Mouse (Mus musculus) CD4-positive, CD25-positive, alpha-beta regulatory T cell, adult 9 weeks (primary cell): Measurements from ENCODE around the gene Olfr1494. TPM values are rescaled to one million over a fixed set of nuclear protein-coding genes. Genes with fewer than 3 reads are reported as not detected.

ENCODE experiments used
- polyA plus RNA-seq: library from polyadenylated mRNA; unstranded; fragments of 100-300 nt; shearing (Covaris generic); gene quantifications from one replicate; pipeline ENCODE4 v1.2.1, GENCODE M21; 2017

Gene Olfr1494
- polyA plus RNA-seq = not detected

DNA sequence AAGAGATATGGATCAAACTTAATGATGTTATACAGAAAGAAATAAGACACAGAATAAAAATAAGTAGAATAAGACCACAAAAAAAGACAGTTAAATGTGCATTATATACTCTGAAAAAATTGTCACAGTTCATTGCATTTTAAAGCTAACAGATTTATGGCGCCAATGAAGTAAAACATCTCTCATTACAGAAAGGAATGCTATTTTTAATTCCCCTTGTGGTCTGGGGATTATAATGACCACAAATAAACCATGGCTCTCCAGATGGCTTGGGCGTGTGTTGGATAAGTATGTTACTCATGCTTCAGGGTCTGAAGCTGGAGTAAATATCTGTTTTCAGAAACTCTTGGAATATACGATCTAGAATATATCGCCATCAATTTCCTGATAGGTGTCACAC, at the start of gene Olfr1494:
TSS of gene Olfr1494 (plus strand) at position 301 of the 400 bp plus-strand sequence.

DNA sequence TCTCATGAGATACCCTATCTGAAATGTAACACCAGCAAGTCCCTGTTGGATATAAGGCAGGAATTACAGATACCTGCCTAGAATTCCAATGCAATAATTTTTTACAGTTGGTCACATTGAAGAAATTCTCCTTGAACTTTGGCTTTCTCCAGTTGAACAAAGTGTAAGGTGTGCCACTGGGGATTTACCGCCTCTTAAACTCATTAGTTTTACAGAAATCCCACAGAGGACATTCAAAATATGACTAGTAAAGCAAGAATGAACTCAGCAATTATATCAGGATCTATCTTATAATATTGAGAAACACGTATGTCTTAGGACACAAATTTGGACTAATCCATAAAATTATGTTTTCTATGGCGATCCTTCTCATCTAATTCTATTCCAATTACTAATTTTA, 42.6 kb upstream of the Olfr1494 start, which contains the start of gene Olfr1491:
TSS of gene Olfr1491 (plus strand) at position 301 of the 400 bp plus-strand sequence.

DNA sequence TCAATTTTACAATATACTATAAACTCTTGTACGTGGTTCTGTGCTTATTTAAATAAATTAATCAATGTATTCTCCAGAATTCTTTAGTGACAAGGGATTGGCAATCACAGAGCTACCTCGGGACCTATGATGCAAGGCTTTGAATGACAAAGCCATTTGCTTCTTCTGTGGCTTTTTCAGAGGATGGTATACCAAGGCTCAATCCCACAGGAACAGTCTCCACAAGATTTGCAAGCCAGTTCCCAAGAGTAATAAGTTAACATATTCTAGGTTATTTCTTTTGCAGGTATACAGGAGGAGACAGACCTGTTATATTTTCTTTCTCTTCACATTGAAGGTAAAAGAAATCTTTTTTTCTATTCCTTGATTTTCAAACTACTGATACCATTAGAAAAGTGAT, 16.6 kb upstream of the Olfr1494 start, which contains the start of gene Olfr1493-ps1:
TSS of gene Olfr1493-ps1 (plus strand) at position 301 of the 400 bp plus-strand sequence.

DNA sequence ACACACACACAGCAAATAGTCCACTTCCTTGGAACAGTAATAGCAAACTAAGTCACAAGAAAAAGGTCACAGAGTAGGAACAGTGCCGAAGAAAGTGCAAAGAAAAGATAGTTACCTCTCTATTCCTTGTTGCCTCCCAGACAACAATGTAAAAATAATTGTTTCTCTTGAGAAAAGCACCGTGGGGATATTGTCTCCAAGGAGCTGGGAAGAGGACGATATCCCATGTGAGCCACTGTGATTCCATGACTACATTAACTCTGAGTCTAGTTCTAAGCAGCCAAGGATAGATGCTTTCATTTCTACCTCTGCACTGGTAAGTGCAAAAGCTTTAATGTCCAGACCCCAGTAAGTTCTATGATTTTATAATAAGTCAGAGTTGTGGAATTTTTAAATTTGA, 24.8 kb downstream of the Olfr1494 start, which contains the start of gene Olfr1495:
TSS of gene Olfr1495 (plus strand) at position 301 of the 400 bp plus-strand sequence.

DNA sequence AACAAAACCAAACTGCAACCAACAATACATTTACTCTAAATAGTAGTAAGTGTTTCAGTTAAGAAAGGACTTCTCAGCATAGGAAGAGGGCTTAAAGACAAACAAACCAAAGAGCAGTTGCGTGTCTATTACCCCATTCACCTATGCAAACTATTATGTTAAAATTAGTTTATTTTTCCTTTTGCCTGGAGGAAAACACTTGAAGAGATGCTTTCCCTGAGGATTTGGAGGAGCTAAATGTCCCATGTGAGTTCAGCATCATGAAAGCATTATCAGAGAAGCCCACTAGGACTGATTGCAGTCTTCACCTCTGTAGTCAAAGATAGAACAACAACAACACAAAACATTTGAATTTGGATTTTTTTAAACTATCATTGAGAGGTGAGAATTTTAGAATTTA, 38.0 kb downstream of the Olfr1494 start, which contains the start of gene Olfr1496:
TSS of gene Olfr1496 (plus strand) at position 301 of the 400 bp plus-strand sequence.

DNA sequence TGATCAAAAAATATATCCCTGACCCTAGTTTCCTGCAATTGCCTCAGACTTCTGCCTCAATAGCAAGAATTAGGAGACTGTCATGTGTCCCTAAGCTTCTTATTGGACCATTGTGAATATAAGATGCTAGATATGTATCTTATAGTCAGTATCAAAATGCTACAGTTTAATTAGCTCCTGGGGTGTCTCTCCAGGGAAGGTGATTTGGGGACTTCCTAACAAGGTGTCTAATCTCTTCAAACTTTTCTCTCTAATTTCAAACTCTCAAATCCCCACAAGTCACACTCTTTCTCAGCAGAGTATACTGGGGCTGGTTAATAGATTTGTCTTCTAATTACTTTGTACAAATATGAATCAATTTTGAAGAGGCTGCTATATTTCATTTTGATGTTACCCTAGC, 58.6 kb downstream of the Olfr1494 start, which contains the start of gene Olfr1497:
TSS of gene Olfr1497 (minus strand) at position 101 of the 400 bp plus-strand sequence.

Other genes with a start within 250 kb of the Olfr1494 start
- gene Olfr1477, start 239.2 kb upstream of the Olfr1494 start, polyA plus RNA-seq = not detected
- not detected for gene Olfr1480, start 211.8 kb upstream of the Olfr1494 start, polyA plus RNA-seq
- not detected for gene Olfr1484, start 156.2 kb upstream of the Olfr1494 start, polyA plus RNA-seq
- gene Olfr1487, start 122.4 kb upstream of the Olfr1494 start, polyA plus RNA-seq = not detected
- gene Olfr1489, start 108.1 kb upstream of the Olfr1494 start, polyA plus RNA-seq = not detected
- gene Olfr1490, start 88.6 kb upstream of the Olfr1494 start, polyA plus RNA-seq = not detected
- gene Olfr1491, start 42.5 kb upstream of the Olfr1494 start, polyA plus RNA-seq = not detected
- gene Olfr1493-ps1, start 16.4 kb upstream of the Olfr1494 start, polyA plus RNA-seq = not detected
- gene Olfr1495, start 24.9 kb downstream of the Olfr1494 start, polyA plus RNA-seq = not detected
- gene Olfr1496, start 38.1 kb downstream of the Olfr1494 start, polyA plus RNA-seq = not detected
- gene Olfr1497, start 58.5 kb downstream of the Olfr1494 start, polyA plus RNA-seq = not detected
- gene Olfr1499, start 79.7 kb downstream of the Olfr1494 start, polyA plus RNA-seq = not detected
- not detected for gene Olfr1500, start 90.8 kb downstream of the Olfr1494 start, polyA plus RNA-seq
- gene Olfr1501, start 111.0 kb downstream of the Olfr1494 start, polyA plus RNA-seq = not detected
- gene Olfr1502, start 122.1 kb downstream of the Olfr1494 start, polyA plus RNA-seq = not detected
- not detected for gene Olfr1504, start 158.2 kb downstream of the Olfr1494 start, polyA plus RNA-seq
- gene Olfr1505, start 173.8 kb downstream of the Olfr1494 start, polyA plus RNA-seq = not detected